Mouse (Mus musculus) MEL (cell line): ENCODE data around the gene Pde4dip.

Source experiments
- CHD1 ChIP-seq: IDR thresholded peaks from 2 replicates; pipeline ENCODE4 v1.6.1; 2012; ENCODE audit warnings: low read depth, mild to moderate bottlenecking, inconsistent platforms, low read length, improper control_type of control experiment
- CTCF ChIP-seq, 3 experiments: IDR thresholded peaks in 2 of 3; conservative IDR thresholded peaks in 1 of 3; 2 replicates each; pipeline ENCODE4 v1.5.1; 2011 to 2012; ENCODE audit warnings: low read length in 3 of 3, low read depth in 2 of 3, mild to moderate bottlenecking in 2 of 3, improper control_type of control experiment in 1 of 3, inconsistent platforms in 1 of 3, mixed read lengths in 1 of 3, moderate library complexity in 1 of 3; ENCODE audit not compliant: control insufficient read depth in 1 of 3, insufficient read depth in 1 of 3, poor library complexity in 1 of 3, severe bottlenecking in 1 of 3
- MAFK ChIP-seq: IDR thresholded peaks from 2 replicates; pipeline ENCODE4 v1.6.1; 2011; ENCODE audit warnings: low read depth, mild to moderate bottlenecking, low read length, improper control_type of control experiment, borderline replicate concordance
- POLR2A ChIP-seq, 2 experiments: IDR thresholded peaks; 2 replicates each; pipeline ENCODE4 v1.6.1; 2011 to 2012; ENCODE audit warnings: low read length in 2 of 2, mild to moderate bottlenecking in 2 of 2, control low read depth in 1 of 2, improper control_type of control experiment in 1 of 2, low read depth in 1 of 2, moderate library complexity in 1 of 2; ENCODE audit not compliant: control insufficient read depth in 1 of 2, insufficient read depth in 1 of 2, poor library complexity in 1 of 2
- POLR2AphosphoS5 ChIP-seq: IDR thresholded peaks from 2 replicates; pipeline ENCODE4 v1.6.1; 2012; ENCODE audit warnings: low read depth, borderline replicate concordance, mild to moderate bottlenecking, inconsistent platforms, low read length, moderate library complexity, mixed read lengths
- UBTF ChIP-seq: IDR thresholded peaks from 2 replicates; pipeline ENCODE4 v1.6.1; 2012; ENCODE audit warnings: low read depth, mild to moderate bottlenecking, inconsistent platforms, low read length, improper control_type of control experiment, moderate library complexity, borderline replicate concordance; ENCODE audit not compliant: insufficient read depth
- USF1 ChIP-seq: IDR thresholded peaks from 2 replicates; pipeline ENCODE4 v1.6.1; 2014; ENCODE audit warnings: low read depth, mild to moderate bottlenecking, inconsistent platforms, low read length, improper control_type of control experiment, moderate library complexity

- no peak for TF ChIP-seq CTCF (IDR thresholded peaks at IDR 0.05 in 2 of 3, conservative IDR thresholded peaks at IDR 0.05 in 1 of 3; ENCODE audit: control insufficient read depth in 1 of 3, insufficient read depth in 1 of 3, low read depth in 2 of 3, low read length in 3 of 3, poor library complexity in 1 of 3, severe bottlenecking in 1 of 3)
- no peak for TF ChIP-seq USF1
- no peak for TF ChIP-seq CHD1
- TF ChIP-seq POLR2AphosphoS5 = no peak
- no peak for TF ChIP-seq POLR2A (IDR thresholded peaks at IDR 0.05; ENCODE audit: control insufficient read depth in 1 of 2, insufficient read depth in 1 of 2, low read depth in 1 of 2, low read length in 2 of 2, poor library complexity in 1 of 2)
- TF ChIP-seq UBTF = no peak
- TF ChIP-seq MAFK = no peak
These were observed 1.7 kb upstream of the Pde4dip start for GRCm38 (mm10) chr3:97890205-97890604.
